Mouse (Mus musculus) kidney, postnatal 25 days (tissue): ENCODE data around the gene Zmiz1.
A peak's percentile ranks its signal among the peaks of the same experiment; 100 is the strongest.

Experiments
- DNase-seq, 2 experiments: peaks; one replicate each; pipeline ENCODE4 v3.0.0; 2021; ENCODE audit warnings: mixed read lengths in 2 of 2

The Zmiz1 gene

DNA sequence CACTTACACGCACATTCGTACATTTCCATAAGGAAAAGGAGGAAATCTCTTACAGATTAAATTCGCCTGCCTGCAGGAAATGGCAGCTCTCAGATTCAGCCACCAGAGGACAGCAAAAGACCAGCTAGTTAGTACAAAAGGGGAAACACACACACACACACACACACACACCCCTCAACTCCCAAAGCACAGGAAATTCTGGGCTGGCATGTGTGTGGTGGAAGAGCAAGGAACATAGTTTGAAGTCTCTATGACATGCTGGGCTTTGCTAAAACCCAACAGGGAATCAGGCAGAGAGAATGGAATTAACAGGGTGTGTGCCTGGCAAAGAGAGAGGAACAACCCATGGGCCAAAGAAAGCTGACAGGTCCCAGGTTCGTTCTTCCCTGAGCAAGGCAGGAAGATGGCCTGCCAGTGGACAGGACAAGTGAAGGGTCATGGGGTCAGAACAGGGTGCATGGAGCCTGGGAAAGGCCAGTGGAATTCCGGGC is 248.8 kb downstream of the Zmiz1 start:
- peak; percentile 73 to 78 for DNase-seq

DNA sequence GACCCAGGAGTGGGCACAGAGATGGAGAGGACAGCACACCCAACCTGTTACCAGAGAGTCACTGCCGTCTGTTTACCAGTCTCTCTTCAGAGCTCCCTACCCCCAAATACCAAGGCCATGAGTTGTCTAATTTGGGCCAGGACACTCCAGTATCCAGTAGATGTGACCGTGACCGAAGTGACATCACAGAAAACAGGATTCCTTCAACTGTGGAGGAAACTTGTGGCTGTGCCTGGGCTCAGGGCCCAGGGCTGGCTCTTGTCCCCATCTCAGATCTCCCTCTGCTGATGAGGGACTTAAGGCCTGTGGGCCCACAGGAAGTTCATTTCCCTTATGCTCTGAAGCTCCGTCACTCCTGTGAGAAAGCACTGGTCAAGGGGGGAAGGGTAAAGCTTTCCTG is 249.5 kb downstream of the Zmiz1 start:
- DNase-seq: peak; percentile 50 to 81

GRCm38 (mm10) chr14:25708917-25709316 is 249.9 kb downstream of the Zmiz1 start:
- DNase-seq: peak in 1 of 2 experiments; percentile 49

GRCm38 (mm10) chr14:25710073-25710472 is 251.1 kb downstream of the Zmiz1 start:
- DNase-seq: no peak

GRCm38 (mm10) chr14:25710681-25711080 is 251.7 kb downstream of the Zmiz1 start:
- no peak for DNase-seq

GRCm38 (mm10) chr14:25711177-25711576 is 252.2 kb downstream of the Zmiz1 start:
- DNase-seq: peak in 1 of 2 experiments; percentile 56

GRCm38 (mm10) chr14:25711602-25712001 is 252.6 kb downstream of the Zmiz1 start:
- DNase-seq: no peak

DNA sequence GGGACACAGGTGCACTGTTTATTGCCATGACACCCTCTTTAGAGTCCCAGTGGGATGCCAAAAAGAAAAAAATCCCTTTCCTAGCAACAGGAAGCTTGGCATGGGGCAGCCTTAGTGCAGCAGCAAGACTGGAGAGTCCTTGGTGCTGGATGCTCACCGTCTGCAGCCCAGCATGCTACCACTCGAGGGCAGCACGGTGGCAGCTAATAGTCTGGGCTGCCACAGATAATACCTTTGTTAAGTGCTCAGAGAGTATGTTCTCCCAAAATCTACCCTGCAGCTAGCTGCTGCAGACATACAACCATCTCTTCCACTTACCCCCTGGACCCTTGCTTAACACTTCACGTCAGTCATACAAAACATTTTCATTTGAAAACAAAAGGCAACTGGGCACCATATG is 254.5 kb downstream of the Zmiz1 start:
- no peak for DNase-seq
